Mouse (Mus musculus): ENCODE results near the gene Hcst. TPM values are rescaled to one million over a fixed set of nuclear protein-coding genes. Genes with fewer than 3 reads are reported as not detected.

Gene Hcst
- polyA plus RNA-seq, 2 experiments: 1.9 to 3.0 TPM

- Histone ChIP-seq H3K27me3 (ENCODE audit: control insufficient read depth, insufficient read depth, low read length) (no peaks in the 10 kb centered on the region), H3K4me2 (replicated peaks; ENCODE audit: low read depth, low read length, severe bottlenecking) (peak overlapping the region; percentile 83), H3K36me3 (ENCODE audit: control insufficient read depth, insufficient read depth, low read length) (0 out of 2 replicates have a peak, but pooled peaks cover 10% of the 10 kb centered on the region), H3K27ac (replicated peaks; ENCODE audit: low read depth, low read length) (no peak overlapping the region), H3K9ac (ENCODE audit: low read depth, low read length, severe bottlenecking) (peak overlapping the region; percentile 63), H3K4me3 (replicated peaks; ENCODE audit: low read length) (peak overlapping the region; percentile 55), H3K4me1 (ENCODE audit: control insufficient read depth, insufficient read depth, low read length) (0 out of 2 replicates have a peak, but pooled peaks cover 3% of the 10 kb centered on the region), H3K9me3 (ENCODE audit: control insufficient read depth, low read length) (no peaks in the 10 kb centered on the region; the same call in 1 of the 2 replicates)
- TF ChIP-seq POLR2A (IDR thresholded peaks at IDR 0.05; ENCODE audit: borderline replicate concordance, extremely low read depth, insufficient read depth, insufficient read length): no peak
- under 1% methylated on average over 44 of the region's 45 CpGs for WGBS
- DNase-seq (ENCODE audit: low spot score): peak; percentile 76
- ATAC-seq (ENCODE audit: low FRiP score, low read depth): peak; percentile 84
Observed at GRCm38 (mm10) chr7:30421890-30422435, 2.3 kb upstream of the Hcst start.

- 13% methylated on average over 31 of the region's 31 CpGs for WGBS
- TF ChIP-seq POLR2A (IDR thresholded peaks at IDR 0.05; ENCODE audit: borderline replicate concordance, extremely low read depth, insufficient read depth, insufficient read length): no peak
- no peak within 1 kb of the TSS for H3K27ac ChIP-seq (replicated peaks; ENCODE audit: low read depth, low read length)
Observed at GRCm38 (mm10) chr7:30421175-30421889, 1.7 kb upstream of the Hcst start, which contains the start of gene Nfkbid. Nfkbid (plus strand) TSS chr7:30421732.

GRCm38 (mm10) chr7:30420673-30421072, 1.0 kb upstream of the Hcst start:
- TF ChIP-seq POLR2A (IDR thresholded peaks at IDR 0.05; ENCODE audit: borderline replicate concordance, extremely low read depth, insufficient read depth, insufficient read length): no peak
- Histone ChIP-seq H3K9me3 (ENCODE audit: control insufficient read depth, low read length) (no peaks in the 10 kb centered on the region; the same call in 1 of the 2 replicates), H3K36me3 (ENCODE audit: control insufficient read depth, insufficient read depth, low read length) (0 out of 2 replicates have a peak, but pooled peaks cover 2% of the 10 kb centered on the region), H3K27ac (replicated peaks; ENCODE audit: low read depth, low read length) (no peak overlapping the region), H3K9ac (ENCODE audit: low read depth, low read length, severe bottlenecking) (no peak overlapping the region), H3K4me3 (replicated peaks; ENCODE audit: low read length) (no peak overlapping the region), H3K4me2 (replicated peaks; ENCODE audit: low read depth, low read length, severe bottlenecking) (no peak overlapping the region), H3K27me3 (ENCODE audit: control insufficient read depth, insufficient read depth, low read length) (no peaks in the 10 kb centered on the region), H3K4me1 (ENCODE audit: control insufficient read depth, insufficient read depth, low read length) (0 out of 2 replicates have a peak, but pooled peaks cover 3% of the 10 kb centered on the region)
- DNase-seq (ENCODE audit: low spot score): no peak
- WGBS: 65% methylated on average over 3 of the region's 3 CpGs
- no peak for ATAC-seq (ENCODE audit: low FRiP score, low read depth)

More at GRCm38 (mm10) chr7:30421175-30421889, 1.7 kb upstream of the Hcst start, which contains the start of gene Nfkbid:
- Histone ChIP-seq H3K4me3 (replicated peaks; ENCODE audit: low read length) (peak within 1 kb of the TSS; percentile 55), H3K4me2 (replicated peaks; ENCODE audit: low read depth, low read length, severe bottlenecking) (peak within 1 kb of the TSS; percentile 83), H3K4me1 (ENCODE audit: control insufficient read depth, insufficient read depth, low read length) (0 out of 2 replicates have a peak, but pooled peaks cover 3% of the 10 kb centered on the region), H3K36me3 (ENCODE audit: control insufficient read depth, insufficient read depth, low read length) (0 out of 2 replicates have a peak, but pooled peaks cover 6% of the 10 kb centered on the region), H3K9me3 (ENCODE audit: control insufficient read depth, low read length) (no peaks in the 10 kb centered on the region; the same call in 1 of the 2 replicates), H3K9ac (ENCODE audit: low read depth, low read length, severe bottlenecking) (peak within 1 kb of the TSS; percentile 63), H3K27me3 (ENCODE audit: control insufficient read depth, insufficient read depth, low read length) (no peaks in the 10 kb centered on the region)
- 0 out of 2 replicates have a peak, but pooled peaks have one; percentile 9 for ATAC-seq (ENCODE audit: low FRiP score, low read depth)
- no peak for DNase-seq (ENCODE audit: low spot score)

GRCm38 (mm10) chr7:30417856-30418255, 1.8 kb downstream of the Hcst start:
- ATAC-seq (ENCODE audit: low FRiP score, low read depth): no peak
- no peak for TF ChIP-seq POLR2A (IDR thresholded peaks at IDR 0.05; ENCODE audit: borderline replicate concordance, extremely low read depth, insufficient read depth, insufficient read length)
- H3K9ac ChIP-seq (ENCODE audit: low read depth, low read length, severe bottlenecking): no peak overlapping the region
- no peak overlapping the region for H3K4me2 ChIP-seq (replicated peaks; ENCODE audit: low read depth, low read length, severe bottlenecking)
- no peak overlapping the region for H3K27ac ChIP-seq (replicated peaks; ENCODE audit: low read depth, low read length)
- no peaks in the 10 kb centered on the region; the same call in 1 of the 2 replicates for H3K9me3 ChIP-seq (ENCODE audit: control insufficient read depth, low read length)
- no peaks in the 10 kb centered on the region for H3K27me3 ChIP-seq (ENCODE audit: control insufficient read depth, insufficient read depth, low read length)
- no peaks in the 10 kb centered on the region for H3K36me3 ChIP-seq (ENCODE audit: control insufficient read depth, insufficient read depth, low read length)
- DNase-seq (ENCODE audit: low spot score): no peak
- H3K4me3 ChIP-seq (replicated peaks; ENCODE audit: low read length): no peak overlapping the region
- 0 out of 2 replicates have a peak, but pooled peaks cover 3% of the 10 kb centered on the region for H3K4me1 ChIP-seq (ENCODE audit: control insufficient read depth, insufficient read depth, low read length)
- WGBS: 69% methylated on average over 9 of the region's 9 CpGs

- H3K36me3 ChIP-seq (ENCODE audit: control insufficient read depth, insufficient read depth, low read length): no peaks in the 10 kb centered on the region
- TF ChIP-seq POLR2A (IDR thresholded peaks at IDR 0.05; ENCODE audit: borderline replicate concordance, extremely low read depth, insufficient read depth, insufficient read length): no peak
- H3K4me3 ChIP-seq (replicated peaks; ENCODE audit: low read length): no peak within 1 kb of the TSS
- H3K9me3 ChIP-seq (ENCODE audit: control insufficient read depth, low read length): no peaks in the 10 kb centered on the region; the same call in 1 of the 2 replicates
- no peak within 1 kb of the TSS for H3K27ac ChIP-seq (replicated peaks; ENCODE audit: low read depth, low read length)
- 69% methylated on average over 5 of the region's 5 CpGs for WGBS
- ATAC-seq (ENCODE audit: low FRiP score, low read depth) (no peak), DNase-seq (ENCODE audit: low spot score) (no peak)
- H3K9ac ChIP-seq (ENCODE audit: low read depth, low read length, severe bottlenecking): no peak within 1 kb of the TSS
- no peaks in the 10 kb centered on the region for H3K4me1 ChIP-seq (ENCODE audit: control insufficient read depth, insufficient read depth, low read length)
- H3K27me3 ChIP-seq (ENCODE audit: control insufficient read depth, insufficient read depth, low read length): no peaks in the 10 kb centered on the region
- no peak within 1 kb of the TSS for H3K4me2 ChIP-seq (replicated peaks; ENCODE audit: low read depth, low read length, severe bottlenecking)
Observed at GRCm38 (mm10) chr7:30413596-30413995, 6.1 kb downstream of the Hcst start, which contains the start of gene Tyrobp. Tyrobp (plus strand) TSS chr7:30413760.

All from limb, embryonic 14.5 days (tissue).